Mouse (Mus musculus) heart, embryonic 16.5 days (tissue): ENCODE measurements around the gene Pxmp4. TPM values are rescaled to one million over a fixed set of nuclear protein-coding genes. Genes with fewer than 3 reads are reported as not detected.

Source experiments
- ATAC-seq: fragments of 200-750 bp; cut with Nextera tagmentation; replicated peaks from 2 replicates; pipeline ENCODE4 v1.8.0; 2017; ENCODE audit warnings: moderate number of reproducible peaks; ENCODE audit not compliant: insufficient read depth, low FRiP score; ENCODE audit errors: extremely low read depth
- H3K27ac ChIP-seq: fragments of 300-500 bp; sonication (generic); 2 replicates; pipeline ENCODE4 v1.5.1; 2014; ENCODE audit warnings: mild to moderate bottlenecking, low read length, control low read depth, moderate library complexity
- H3K27me3 ChIP-seq: fragments of 300-500 bp; sonication (generic); 2 replicates; pipeline ENCODE4 v1.6.1; 2014; ENCODE audit warnings: low read length, mixed read lengths; ENCODE audit not compliant: control insufficient read depth, insufficient read depth
- H3K36me3 ChIP-seq: fragments of 300-500 bp; sonication (generic); 2 replicates; pipeline ENCODE4 v1.6.1; 2014; ENCODE audit not compliant: control insufficient read depth, insufficient read depth
- H3K4me1 ChIP-seq: fragments of 300-500 bp; sonication (generic); 2 replicates; pipeline ENCODE4 v1.6.1; 2014; ENCODE audit warnings: low read length, mixed read lengths; ENCODE audit not compliant: control insufficient read depth, insufficient read depth
- H3K4me2 ChIP-seq: fragments of 300-500 bp; sonication (generic); 2 replicates; pipeline ENCODE4 v1.6.1; 2014; ENCODE audit warnings: low read depth, mild to moderate bottlenecking, control low read depth, low read length
- H3K4me3 ChIP-seq: fragments of 300-500 bp; sonication (generic); 2 replicates; pipeline ENCODE4 v1.5.1; 2014; ENCODE audit warnings: mild to moderate bottlenecking, control low read depth, low read length
- H3K9ac ChIP-seq: fragments of 300-500 bp; sonication (generic); 2 replicates; pipeline ENCODE4 v1.6.1; 2014; ENCODE audit warnings: low read length, control low read depth
- H3K9me3 ChIP-seq: fragments of 300-500 bp; sonication (generic); replicated peaks from 2 replicates; pipeline ENCODE4 v1.6.1; 2016; ENCODE audit warnings: low read length; ENCODE audit not compliant: control insufficient read depth
- WGBS: fragments of 180-500 bp; shearing (Covaris S2); extraction: QIAGEN DNeasy Blood & Tissue Kit; methylation state at CpG from one replicate; pipeline ENCODE4 v1.1.7; 2014; 5-methylcytosine and 5-hydroxymethylcytosine counted together
- polyA plus RNA-seq: library from polyadenylated mRNA; unstranded; fragments of >200 nt; fragmentation: Nextera tagmentation; extraction: Ambion mirVana; gene quantifications from 2 replicates; pipeline ENCODE4 v1.2.1, GENCODE M21; 2015

Pxmp4 gene
- polyA plus RNA-seq, 1 experiment from 2014 or later, result 28.2 TPM

DNA sequence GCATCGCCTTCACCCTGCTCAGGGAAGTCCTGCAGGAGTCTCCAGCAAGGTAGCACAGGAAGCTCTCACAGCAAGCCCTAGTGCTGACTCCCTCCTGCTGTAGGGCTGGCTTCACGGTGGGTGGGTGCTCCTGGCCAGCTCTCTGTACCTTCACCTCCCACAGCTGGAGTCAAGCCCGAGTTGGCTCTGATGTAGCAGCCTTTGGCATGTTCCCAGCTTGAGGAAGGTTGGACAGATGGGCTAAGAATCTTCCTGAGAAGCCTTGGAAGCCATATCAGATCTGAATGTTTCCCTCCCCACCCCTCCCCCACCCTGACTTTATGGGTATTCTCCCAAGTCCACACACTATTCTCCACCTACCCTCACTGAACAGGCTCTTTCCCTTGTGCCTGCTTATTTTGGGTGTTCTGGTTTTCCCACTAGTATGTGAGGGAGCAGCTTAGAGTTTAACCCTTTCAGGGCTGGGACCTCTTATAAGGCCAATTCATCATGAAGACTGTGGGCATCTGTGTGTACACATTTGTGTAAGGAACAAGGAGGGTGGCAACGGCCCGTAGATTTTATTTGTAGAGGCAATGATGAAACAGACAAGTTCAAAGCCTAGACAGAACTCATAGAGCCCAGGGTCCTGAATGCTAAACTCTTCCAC, 46.2 kb downstream of the Pxmp4 start:
- 45% methylated on average over 5 of the region's 5 CpGs for WGBS

DNA sequence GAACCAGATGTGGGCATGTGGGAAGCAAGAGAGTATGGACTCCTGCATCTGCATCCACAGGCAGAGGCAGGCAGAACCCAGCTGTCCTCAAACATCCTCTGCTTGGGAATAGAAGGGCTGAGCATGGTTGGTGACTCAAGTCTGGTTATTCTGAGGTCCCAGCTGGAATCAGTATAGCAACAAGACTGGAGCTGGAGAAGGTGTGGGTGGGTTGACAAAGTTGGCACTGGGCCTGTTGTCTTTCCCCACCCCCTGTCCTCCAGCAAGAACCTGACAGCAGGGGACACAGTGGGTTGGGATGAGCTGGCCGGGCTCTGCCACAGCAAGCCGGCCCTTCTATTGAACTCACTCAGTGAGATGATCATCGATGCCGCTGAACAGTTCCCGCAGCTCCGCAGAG, 48.3 kb downstream of the Pxmp4 start:
- peaks cover 11% of the 10 kb centered on the region for H3K27me3 ChIP-seq
- no peak overlapping the region for H3K4me3 ChIP-seq
- H3K4me1 ChIP-seq, result peaks cover 21% of the 10 kb centered on the region
- no peak for ATAC-seq
- 78% methylated on average over 6 of the region's 6 CpGs for WGBS
- H3K9ac ChIP-seq, result no peak overlapping the region
- H3K4me2 ChIP-seq, result no peak overlapping the region
- no peaks in the 10 kb centered on the region for H3K36me3 ChIP-seq
- H3K9me3 ChIP-seq, result no peaks in the 10 kb centered on the region
- H3K27ac ChIP-seq, result no peak overlapping the region

More for the DNA sequence above, 46.2 kb downstream of the Pxmp4 start:
- no peak for ATAC-seq
- Histone ChIP-seq H3K4me1 (peaks cover 14% of the 10 kb centered on the region), H3K27ac (no peak overlapping the region), H3K4me2 (no peak overlapping the region), H3K9me3 (no peaks in the 10 kb centered on the region), H3K4me3 (no peak overlapping the region), H3K27me3 (no peaks in the 10 kb centered on the region), H3K9ac (no peak overlapping the region), H3K36me3 (peaks cover 4% of the 10 kb centered on the region; the same call in 1 of the 2 replicates)

- no peaks in the 10 kb centered on the region for H3K9me3 ChIP-seq
- H3K27me3 ChIP-seq, result peaks cover 14% of the 10 kb centered on the region
- peak overlapping the region; percentile 73 for H3K4me2 ChIP-seq
- peak overlapping the region; percentile 42 for H3K4me3 ChIP-seq
- H3K27ac ChIP-seq, result peak overlapping the region; percentile 34; the same call in 1 of the 2 replicates
- whole genome bisulfite sequencing, result 14% methylated on average over 27 of the region's 27 CpGs
- H3K9ac ChIP-seq, result peak overlapping the region; percentile 45
- H3K4me1 ChIP-seq, result peaks cover 24% of the 10 kb centered on the region
- no peaks in the 10 kb centered on the region for H3K36me3 ChIP-seq
- ATAC-seq, result peak; percentile 46
These were observed 51.0 kb downstream of the Pxmp4 start for GRCm38 (mm10) chr2:154552424-154552907.

- peak overlapping the region; percentile 73 for H3K4me2 ChIP-seq
- H3K27ac ChIP-seq, result peak overlapping the region; percentile 34; the same call in 1 of the 2 replicates
- peak overlapping the region; percentile 45 for H3K9ac ChIP-seq
- H3K4me3 ChIP-seq, result peak overlapping the region; percentile 42
- ATAC-seq, result no peak
- H3K4me1 ChIP-seq, result peaks cover 24% of the 10 kb centered on the region
- H3K27me3 ChIP-seq, result peaks cover 14% of the 10 kb centered on the region
- WGBS, result 25% methylated on average over 21 of the region's 21 CpGs
- H3K9me3 ChIP-seq, result no peaks in the 10 kb centered on the region
- H3K36me3 ChIP-seq, result no peaks in the 10 kb centered on the region
These were observed 51.6 kb downstream of the Pxmp4 start for GRCm38 (mm10) chr2:154551927-154552326.

- Histone ChIP-seq H3K27ac (peak within 1 kb of the TSS; percentile 34; the same call in 1 of the 2 replicates), H3K9me3 (no peaks in the 10 kb centered on the region), H3K9ac (peak within 1 kb of the TSS; percentile 45), H3K4me3 (peak within 1 kb of the TSS; percentile 42), H3K4me1 (peaks cover 24% of the 10 kb centered on the region), H3K36me3 (no peaks in the 10 kb centered on the region), H3K27me3 (peaks cover 14% of the 10 kb centered on the region), H3K4me2 (peak within 1 kb of the TSS; percentile 73)
- no peak for ATAC-seq
- 75% methylated on average over 4 of the region's 4 CpGs for WGBS
These were observed 52.0 kb downstream of the Pxmp4 start, which contains the start of gene Actl10 for GRCm38 (mm10) chr2:154551476-154551875. Gene Actl10 (plus strand): TSS chr2:154551776.

DNA sequence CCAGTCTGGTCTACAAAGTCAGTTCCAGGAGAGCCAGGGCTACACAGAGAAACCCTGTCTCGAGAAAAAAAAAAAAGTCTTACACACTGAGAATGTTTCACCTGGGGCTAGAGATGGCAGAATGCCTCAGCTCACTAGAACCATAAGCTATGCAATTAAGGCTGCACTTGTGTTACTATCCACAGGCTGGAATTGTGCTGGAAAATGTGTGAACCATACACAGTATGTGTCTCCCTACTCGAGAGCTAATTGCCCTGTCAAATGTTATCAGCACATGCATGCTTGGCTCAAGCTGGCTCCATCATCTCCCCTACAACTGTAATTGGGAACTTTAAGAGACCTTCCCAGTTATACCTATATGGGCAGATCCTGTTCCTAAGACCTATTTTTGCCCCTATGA, 52.6 kb downstream of the Pxmp4 start:
- H3K36me3 ChIP-seq, result no peaks in the 10 kb centered on the region
- H3K4me1 ChIP-seq, result peaks cover 24% of the 10 kb centered on the region
- H3K27me3 ChIP-seq, result peaks cover 14% of the 10 kb centered on the region
- no peak overlapping the region for H3K4me3 ChIP-seq
- no peak overlapping the region for H3K9ac ChIP-seq
- ATAC-seq, result no peak
- H3K4me2 ChIP-seq, result no peak overlapping the region
- no peak overlapping the region for H3K27ac ChIP-seq
- WGBS, result 49% methylated on average over 2 of the region's 2 CpGs
- no peaks in the 10 kb centered on the region for H3K9me3 ChIP-seq

- H3K27ac ChIP-seq, result no peak overlapping the region
- H3K4me2 ChIP-seq, result peak overlapping the region; percentile 77
- ATAC-seq, result no peak
- H3K4me1 ChIP-seq, result peaks cover 24% of the 10 kb centered on the region
- peaks cover 14% of the 10 kb centered on the region for H3K27me3 ChIP-seq
- H3K9ac ChIP-seq, result no peak overlapping the region
- H3K9me3 ChIP-seq, result no peaks in the 10 kb centered on the region
- 16% methylated on average over 20 of the region's 20 CpGs for WGBS
- H3K36me3 ChIP-seq, result no peaks in the 10 kb centered on the region
- peak overlapping the region; percentile 47 for H3K4me3 ChIP-seq
These were observed 53.7 kb downstream of the Pxmp4 start for GRCm38 (mm10) chr2:154549886-154550189.

DNA sequence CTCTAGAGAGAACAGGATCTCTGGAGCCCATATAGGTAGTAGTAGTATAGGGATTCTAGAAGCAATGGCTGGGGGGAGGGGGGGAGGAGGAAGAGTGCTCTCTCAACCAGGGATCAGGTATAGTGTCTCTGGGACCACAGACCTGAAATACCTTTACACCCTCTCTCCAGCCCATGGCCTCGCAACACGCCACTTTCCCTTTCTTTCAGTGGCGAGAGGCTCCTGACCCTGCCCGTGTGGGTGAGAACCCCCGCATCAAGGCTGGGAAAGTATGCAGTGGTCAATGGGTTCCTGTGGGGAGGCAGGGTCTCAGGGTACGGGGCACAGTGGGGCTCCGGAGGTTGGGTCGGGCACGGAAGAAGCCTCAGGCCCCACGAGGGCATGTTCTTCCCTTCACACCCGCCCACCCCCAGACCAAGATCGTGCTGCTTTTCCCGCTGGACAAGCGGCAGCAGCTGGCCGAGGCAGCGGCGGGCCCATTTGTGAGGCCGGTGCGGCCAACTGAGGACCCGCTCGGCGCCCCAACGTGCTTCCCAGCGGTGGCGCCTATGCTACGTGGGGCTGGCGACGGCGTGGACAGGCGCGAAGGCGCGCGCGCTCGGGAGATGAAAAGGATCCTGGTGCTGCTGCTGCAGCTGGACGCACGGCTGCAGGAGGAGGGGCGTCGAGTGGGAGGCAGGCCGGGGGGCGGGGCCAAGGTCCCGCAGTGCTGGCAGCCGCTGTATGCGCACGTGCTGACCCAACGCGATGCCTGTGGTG, 54.2 kb downstream of the Pxmp4 start:
- peaks cover 14% of the 10 kb centered on the region for H3K27me3 ChIP-seq
- peak overlapping the region; percentile 56 for H3K9ac ChIP-seq
- peak overlapping the region; percentile 77 for H3K4me2 ChIP-seq
- peak; percentile 50 for ATAC-seq
- peak overlapping the region; percentile 47 for H3K4me3 ChIP-seq
- H3K9me3 ChIP-seq, result no peaks in the 10 kb centered on the region
- H3K27ac ChIP-seq, result no peak overlapping the region
- H3K4me1 ChIP-seq, result peaks cover 24% of the 10 kb centered on the region
- no peaks in the 10 kb centered on the region for H3K36me3 ChIP-seq
- 5% methylated on average over 48 of the region's 48 CpGs for WGBS

DNA sequence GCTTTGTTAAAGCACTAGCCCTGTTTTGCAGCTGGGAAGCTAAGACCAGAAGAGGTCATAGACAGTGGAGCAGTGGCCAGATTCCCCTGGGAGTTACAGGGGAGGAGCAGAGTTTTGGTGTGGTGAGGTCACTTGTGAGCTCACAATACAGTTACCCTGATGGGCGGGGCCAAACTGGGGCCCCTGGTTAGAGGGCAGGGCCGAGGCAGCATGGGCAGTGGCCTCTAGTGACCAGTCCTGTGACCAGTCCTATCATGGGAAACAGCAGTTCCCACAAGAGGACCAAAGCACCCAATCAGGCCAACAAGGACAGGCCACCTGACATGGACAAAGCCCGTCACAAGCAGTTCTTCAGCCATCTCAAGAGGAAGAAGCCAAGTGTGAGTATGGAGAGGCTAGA, 54.8 kb downstream of the Pxmp4 start:
- 62% methylated on average over 3 of the region's 3 CpGs for WGBS
- H3K27me3 ChIP-seq, result peaks cover 14% of the 10 kb centered on the region
- H3K27ac ChIP-seq, result no peak overlapping the region
- no peaks in the 10 kb centered on the region for H3K36me3 ChIP-seq
- peak overlapping the region; percentile 77 for H3K4me2 ChIP-seq
- H3K4me1 ChIP-seq, result peaks cover 25% of the 10 kb centered on the region
- no peak overlapping the region for H3K4me3 ChIP-seq
- no peak for ATAC-seq
- H3K9me3 ChIP-seq, result no peaks in the 10 kb centered on the region
- no peak overlapping the region for H3K9ac ChIP-seq
